Mouse (Mus musculus): ENCODE results near the gene Desi2.
"Not testable (repeated sequence)": the region's sequence is repeated elsewhere in the genome, so short reads cannot be mapped to it uniquely, and the experiment has no call there.

Desi2 gene

GRCm38 (mm10) chr1:178187216-178187791, at the start of gene Desi2:
Desi2 (plus strand) TSS chr1:178187417.
- DNase-seq = peak; percentile 91 to 93

GRCm38 (mm10) chr1:178146513-178146912, 40.7 kb upstream of the Desi2 start:
- DNase-seq = peak in 1 of 2 experiments; percentile 49

DNA sequence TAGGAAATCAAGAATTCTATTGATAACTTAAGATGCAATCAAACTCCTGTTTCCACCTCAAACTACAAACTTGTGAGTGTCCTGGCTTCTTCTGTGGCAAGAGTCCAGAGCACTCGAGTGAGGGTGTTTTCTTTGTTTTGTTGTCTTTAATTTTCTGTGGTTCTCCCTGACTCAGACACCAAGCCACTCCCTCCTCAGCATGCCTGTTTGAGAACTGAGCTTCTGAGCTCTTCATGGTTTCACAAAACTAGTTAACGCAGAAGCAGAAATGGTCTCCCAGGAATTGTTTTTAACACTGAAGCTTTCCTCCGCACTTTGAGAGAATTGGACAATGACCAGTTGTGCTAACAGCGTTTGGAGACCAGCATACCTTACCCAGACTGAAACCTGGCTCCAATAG, 40.3 kb upstream of the Desi2 start:
- DNase-seq = peak in 1 of 2 experiments; percentile 9

DNA sequence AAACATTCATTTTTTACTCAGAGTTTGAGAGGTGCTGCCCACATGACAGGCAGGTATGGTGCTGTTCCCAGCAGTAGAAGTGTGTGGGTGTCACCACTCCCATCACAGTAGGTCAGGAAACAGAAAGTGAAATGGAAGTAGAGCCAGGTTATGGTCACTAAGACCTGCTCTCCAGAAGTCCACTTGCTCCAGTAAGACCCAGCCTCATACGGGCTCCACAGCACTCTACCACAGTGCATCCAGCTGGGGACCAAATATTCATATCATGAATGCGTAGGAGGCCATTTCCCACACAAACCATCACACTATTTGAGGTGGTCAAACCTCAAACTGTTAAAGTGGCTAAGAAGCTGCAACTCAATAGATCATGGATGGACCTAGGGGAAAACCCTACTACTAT, 5.0 kb upstream of the Desi2 start:
- no peak for DNase-seq

- DNase-seq = no peak
Observed at GRCm38 (mm10) chr1:178185591-178185990, 1.6 kb upstream of the Desi2 start.

GRCm38 (mm10) chr1:178187810-178188209, 593 bp downstream of the Desi2 start:
- DNase-seq = not testable (repeated sequence)

DNA sequence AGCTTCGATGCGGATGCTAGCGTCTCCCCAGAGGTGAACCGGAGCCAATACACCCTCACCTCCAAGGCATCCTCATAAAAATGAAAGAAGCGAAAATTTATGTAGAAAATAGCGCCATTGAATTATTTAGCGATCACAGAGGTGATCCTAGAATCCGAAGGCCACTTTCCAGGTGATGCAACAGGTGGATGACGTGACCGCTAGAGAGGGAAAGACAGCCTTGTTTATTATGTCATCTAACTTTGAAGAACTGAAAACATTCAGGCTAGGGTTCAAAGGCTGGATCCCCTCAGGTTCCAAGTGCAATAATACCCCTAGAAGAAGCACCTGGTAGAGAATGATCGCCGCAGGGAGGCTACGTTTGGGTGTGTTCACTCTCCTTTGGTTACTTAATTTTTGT, 1.2 kb downstream of the Desi2 start:
- DNase-seq = peak; percentile 55 to 57

DNA sequence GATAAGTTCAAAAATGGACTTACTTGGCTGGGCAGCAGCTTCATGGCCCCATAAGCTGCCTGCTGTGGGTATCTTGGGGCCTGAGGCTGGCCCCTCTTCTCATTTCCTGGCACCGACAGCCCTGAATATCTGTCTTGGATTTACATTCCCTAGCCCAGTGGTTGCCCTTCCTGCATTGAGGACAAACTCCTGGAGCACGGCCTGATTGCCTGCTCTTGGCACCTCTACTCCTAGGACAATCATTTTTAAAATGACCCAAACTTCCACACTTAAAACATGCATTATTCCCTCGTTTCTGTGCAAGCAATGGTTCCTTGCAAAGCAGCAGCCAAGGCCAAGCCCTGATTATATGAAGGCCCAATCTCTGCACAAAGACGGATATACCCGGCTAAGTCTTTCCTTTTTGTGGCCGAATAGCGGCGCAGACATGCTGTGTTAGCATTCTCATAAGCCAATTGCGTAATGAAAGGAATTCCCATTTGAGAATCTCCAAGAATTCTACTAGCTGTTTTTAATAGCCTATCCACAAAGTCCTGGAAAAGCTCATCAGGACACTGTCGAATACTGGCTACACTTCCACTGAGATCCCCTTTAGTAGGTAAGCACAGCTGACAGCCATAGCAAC, 18.6 kb downstream of the Desi2 start:
- no peak for DNase-seq

GRCm38 (mm10) chr1:178207856-178208255, 20.6 kb downstream of the Desi2 start:
- DNase-seq = not testable (repeated sequence)

- DNase-seq = no peak
Observed at GRCm38 (mm10) chr1:178209966-178210365, 22.7 kb downstream of the Desi2 start.

DNA sequence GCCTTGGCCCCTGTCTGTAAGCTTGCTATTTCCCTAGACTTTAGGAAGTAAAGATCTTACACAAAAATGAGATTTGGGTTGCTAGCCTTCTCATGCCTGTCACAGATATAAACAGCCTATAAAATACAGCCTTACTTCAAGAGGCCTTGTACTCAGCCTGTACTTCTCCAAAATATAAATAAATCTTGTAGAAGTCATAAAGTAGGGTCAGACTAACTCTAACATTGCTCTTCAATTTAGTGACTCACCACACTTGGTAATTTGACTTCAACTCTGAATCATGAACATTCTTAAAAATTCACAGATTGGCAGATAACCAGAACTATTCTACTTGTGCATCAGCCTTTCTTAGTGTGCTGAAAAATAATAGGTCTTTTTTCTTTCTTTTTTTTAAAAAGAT, 29.9 kb downstream of the Desi2 start:
- no peak for DNase-seq

DNA sequence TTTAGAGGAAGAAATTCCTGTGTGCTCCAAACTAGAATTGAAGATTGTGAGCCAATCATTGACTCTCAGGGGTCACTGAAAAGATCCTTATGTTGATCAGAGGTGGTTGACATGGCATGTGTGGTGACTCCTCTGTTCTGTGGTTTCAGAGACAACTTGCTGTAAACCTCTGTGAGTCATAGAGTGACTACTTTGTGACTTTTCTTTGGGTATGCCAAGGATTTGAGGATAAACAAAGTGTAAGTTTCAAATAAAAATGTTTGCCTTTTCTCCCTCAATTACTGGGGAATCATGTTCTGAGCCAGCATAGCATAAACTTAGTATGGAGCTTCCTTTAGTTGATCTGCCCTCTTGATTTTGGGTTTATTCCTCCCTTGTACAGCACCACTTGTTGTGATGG, 31.1 kb downstream of the Desi2 start:
- no peak for DNase-seq

DNA sequence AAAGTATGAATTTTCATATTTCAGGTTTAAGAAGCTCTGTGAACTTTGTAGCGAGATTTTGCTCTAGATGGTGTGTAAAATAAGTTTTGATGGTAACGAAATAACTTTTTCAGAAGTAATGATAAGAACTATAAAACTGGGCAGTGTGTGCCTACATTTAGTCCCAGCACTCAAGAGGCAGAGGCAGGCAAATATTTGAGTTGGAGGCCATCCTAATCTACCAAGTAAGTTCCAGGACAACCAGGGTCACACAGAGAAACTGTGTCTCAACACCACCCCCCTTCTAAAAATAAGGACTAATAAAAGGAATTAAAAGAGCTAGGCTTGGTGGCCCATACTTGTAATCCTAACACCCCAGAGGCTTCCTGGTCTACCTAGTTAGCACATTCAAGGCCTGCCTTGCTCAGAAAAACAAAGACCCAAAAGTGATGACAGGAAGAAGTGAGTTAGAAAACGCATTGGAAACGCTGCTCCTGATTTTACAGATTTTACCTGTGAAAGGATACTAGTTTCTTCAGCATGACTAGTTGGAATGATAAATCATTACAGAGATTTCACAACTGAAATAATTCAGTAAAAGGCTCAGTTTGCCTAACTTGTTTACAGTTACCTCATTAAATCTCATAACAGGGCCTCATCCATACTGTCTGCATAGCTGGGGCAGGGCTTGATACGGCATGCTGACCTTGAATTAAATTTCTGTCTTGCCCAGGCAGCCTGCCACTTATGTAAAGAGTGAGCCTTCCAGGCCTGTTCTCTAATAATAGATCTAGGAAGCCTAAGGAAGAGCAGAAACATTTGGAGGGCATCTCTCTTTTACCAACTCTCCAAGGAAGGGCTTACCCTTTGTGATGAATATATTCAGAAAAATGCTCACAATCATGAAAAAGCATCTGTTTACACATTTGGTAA, 32.2 kb downstream of the Desi2 start:
- peak; percentile 28 to 40 for DNase-seq

- not testable (repeated sequence) for DNase-seq
Observed at GRCm38 (mm10) chr1:178228888-178229287, 41.7 kb downstream of the Desi2 start.

DNA sequence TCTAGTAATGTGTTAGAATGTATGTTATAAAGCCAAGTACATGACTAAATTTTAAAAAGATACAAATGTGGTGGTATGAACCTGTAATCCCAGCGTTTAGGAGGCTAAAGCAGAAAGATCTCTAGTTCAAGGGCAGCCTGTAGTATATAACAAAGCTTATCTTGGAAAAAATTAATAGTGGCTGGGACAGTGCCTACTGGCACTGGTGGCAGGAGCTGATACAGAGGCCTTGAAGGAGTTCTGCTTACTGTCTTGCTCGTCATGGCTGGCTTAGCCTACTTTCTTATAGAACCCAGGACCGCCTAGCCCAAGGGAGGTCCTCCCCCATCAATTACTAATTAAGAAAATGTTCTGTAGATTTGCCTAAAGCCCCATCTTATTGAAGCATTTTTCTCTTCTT, 46.9 kb downstream of the Desi2 start:
- no peak for DNase-seq

DNA sequence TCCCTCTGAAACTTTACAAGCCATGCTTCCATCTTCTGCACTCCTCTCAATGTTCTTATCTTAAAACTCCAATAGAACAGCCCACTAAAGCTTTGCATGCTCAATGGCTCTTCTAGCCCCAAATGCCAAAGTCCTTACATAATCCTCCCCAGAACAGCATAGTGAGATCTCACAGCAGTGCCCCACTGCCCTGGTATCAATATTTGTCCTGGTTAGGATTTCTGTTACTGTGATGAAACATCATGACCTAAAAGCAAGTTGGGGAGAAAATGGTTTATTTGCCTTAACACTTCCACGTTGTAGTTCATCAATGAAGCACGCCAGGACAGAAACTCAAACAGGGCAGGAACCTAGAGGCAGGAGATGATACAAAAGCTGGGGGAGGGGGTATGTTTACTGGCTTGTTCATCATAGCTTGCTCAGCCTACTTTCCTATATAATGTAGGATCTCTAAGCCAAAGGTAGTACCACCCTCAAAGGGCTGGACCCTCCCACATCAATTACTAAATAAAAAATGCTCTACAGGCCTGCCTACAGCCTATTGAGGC, 48.8 kb downstream of the Desi2 start:
- DNase-seq = no peak

GRCm38 (mm10) chr1:178238676-178239075, 51.5 kb downstream of the Desi2 start:
- no peak for DNase-seq

DNA sequence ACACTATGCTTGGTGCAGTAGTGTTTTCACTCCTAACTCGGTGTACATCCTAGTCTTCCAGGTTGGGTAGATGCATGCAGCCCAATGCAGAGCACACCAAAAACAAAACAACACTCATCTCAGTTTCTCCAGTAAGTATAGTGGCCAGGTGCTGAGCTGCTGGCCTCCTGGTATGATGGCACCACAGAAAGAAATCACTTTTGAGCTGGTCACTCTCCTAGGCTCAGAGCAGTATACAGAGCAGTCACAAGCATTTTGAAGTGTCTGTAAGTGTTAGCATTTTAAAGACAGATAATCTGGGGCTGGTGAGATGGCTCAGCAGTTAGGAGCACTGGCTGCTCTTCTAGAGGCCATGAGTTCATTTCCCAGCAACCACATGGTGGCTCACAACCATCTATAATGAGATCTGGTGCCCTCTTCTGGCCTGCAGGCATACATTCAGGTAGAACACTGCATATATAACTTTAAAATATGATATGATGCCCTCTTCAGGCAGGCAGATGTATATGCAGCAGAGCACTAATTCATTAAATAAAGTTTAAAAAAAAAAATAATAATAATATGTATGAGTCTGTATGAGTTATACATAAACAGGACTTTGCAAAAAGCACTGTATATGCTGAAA, 54.8 kb downstream of the Desi2 start:
- DNase-seq = no peak

- no peak for DNase-seq
Observed at GRCm38 (mm10) chr1:178248107-178248820, 61.0 kb downstream of the Desi2 start.

DNA sequence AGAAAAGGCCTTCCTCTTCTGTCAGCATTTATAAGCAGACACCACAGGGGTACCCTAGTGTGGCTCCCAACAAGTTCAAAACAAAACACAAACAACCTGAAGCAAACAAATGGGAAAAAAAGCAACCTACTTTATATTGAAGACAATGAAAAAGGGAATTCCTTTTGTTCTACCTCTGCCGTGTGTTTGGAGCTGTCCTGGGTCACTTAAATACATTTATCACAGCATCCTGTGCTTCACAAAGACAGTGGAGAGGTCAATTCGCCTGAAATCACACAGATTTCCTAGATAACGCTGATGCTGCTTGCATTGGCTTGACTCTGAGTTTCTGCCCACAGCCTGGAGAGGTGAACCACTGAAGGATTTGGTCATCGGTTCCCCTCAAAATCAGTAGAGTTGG, 67.4 kb downstream of the Desi2 start:
- DNase-seq = no peak

GRCm38 (mm10) chr1:178256351-178256750, 69.1 kb downstream of the Desi2 start:
- no peak for DNase-seq

DNA sequence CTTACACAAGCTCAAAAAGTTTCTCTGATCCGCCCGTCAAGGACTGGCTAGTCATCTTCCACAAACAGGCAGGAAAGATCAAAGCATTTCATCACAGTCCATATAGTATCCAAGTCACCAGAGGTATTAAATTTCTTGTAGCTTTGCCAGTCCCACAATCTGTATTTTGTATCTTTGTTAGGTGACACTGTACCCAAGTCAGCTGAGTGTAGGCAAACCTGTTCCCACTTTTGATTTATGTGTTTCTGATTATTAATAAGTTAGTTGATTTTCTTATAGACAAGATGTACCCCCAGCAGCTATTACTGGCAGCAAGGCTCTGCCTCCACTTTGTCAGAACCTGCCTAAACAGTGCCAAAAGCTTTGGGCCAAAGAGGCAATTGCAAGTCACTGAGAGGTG, 71.6 kb downstream of the Desi2 start:
- DNase-seq = no peak

Data from cerebellum, postnatal 14 days (tissue).